Mouse (Mus musculus) cerebellum, adult 9-10 months (tissue): ENCODE measurements around the gene Ssbp2.

ENCODE experiments used
- DNase-seq: peaks from one replicate; pipeline ENCODE4 v3.0.0; 2022

Gene Ssbp2

GRCm38 (mm10) chr13:91636814-91637213 lies 176.7 kb downstream of the Ssbp2 start:
- DNase-seq = peak; percentile 85

GRCm38 (mm10) chr13:91638836-91639235 lies 178.8 kb downstream of the Ssbp2 start:
- no peak for DNase-seq

- DNase-seq = no peak
These were observed 180.1 kb downstream of the Ssbp2 start for GRCm38 (mm10) chr13:91640219-91640618.

- peak; percentile 48 for DNase-seq
These were observed 188.2 kb downstream of the Ssbp2 start for GRCm38 (mm10) chr13:91648240-91648639.

GRCm38 (mm10) chr13:91649926-91650325 lies 189.8 kb downstream of the Ssbp2 start:
- no peak for DNase-seq

GRCm38 (mm10) chr13:91661068-91661795 lies 201.1 kb downstream of the Ssbp2 start:
- DNase-seq = no peak

GRCm38 (mm10) chr13:91662751-91663150 lies 202.7 kb downstream of the Ssbp2 start:
- DNase-seq = no peak

- DNase-seq = no peak
These were observed 213.2 kb downstream of the Ssbp2 start for GRCm38 (mm10) chr13:91673241-91673640.

- no peak for DNase-seq
These were observed 220.8 kb downstream of the Ssbp2 start for GRCm38 (mm10) chr13:91680764-91681437.

GRCm38 (mm10) chr13:91681474-91681873 lies 221.4 kb downstream of the Ssbp2 start:
- DNase-seq = no peak

GRCm38 (mm10) chr13:91690118-91690517 lies 230.0 kb downstream of the Ssbp2 start:
- DNase-seq = no peak

GRCm38 (mm10) chr13:91693615-91694014 lies 233.5 kb downstream of the Ssbp2 start:
- DNase-seq = no peak

GRCm38 (mm10) chr13:91695406-91695805 lies 235.3 kb downstream of the Ssbp2 start:
- DNase-seq = no peak

- no peak for DNase-seq
These were observed 236.1 kb downstream of the Ssbp2 start for GRCm38 (mm10) chr13:91696109-91696645.

- DNase-seq = peak; percentile 41
These were observed 236.9 kb downstream of the Ssbp2 start for GRCm38 (mm10) chr13:91697011-91697410.

- DNase-seq = no peak
These were observed 242.3 kb downstream of the Ssbp2 start for GRCm38 (mm10) chr13:91702337-91702736.

- DNase-seq = no peak
These were observed 259.4 kb downstream of the Ssbp2 start for GRCm38 (mm10) chr13:91719487-91719886.

- DNase-seq = no peak
These were observed 263.1 kb downstream of the Ssbp2 start for GRCm38 (mm10) chr13:91723108-91723735.

GRCm38 (mm10) chr13:91723736-91724119 lies 263.6 kb downstream of the Ssbp2 start:
- no peak for DNase-seq

- DNase-seq = no peak
These were observed 264.1 kb downstream of the Ssbp2 start for GRCm38 (mm10) chr13:91724211-91724610.

GRCm38 (mm10) chr13:91725130-91725529 lies 265.0 kb downstream of the Ssbp2 start:
- no peak for DNase-seq

- no peak for DNase-seq
These were observed 267.8 kb downstream of the Ssbp2 start for GRCm38 (mm10) chr13:91727899-91728298.

GRCm38 (mm10) chr13:91737191-91737590 lies 277.1 kb downstream of the Ssbp2 start:
- DNase-seq = no peak

- peak; percentile 4 for DNase-seq
These were observed 280.8 kb downstream of the Ssbp2 start for GRCm38 (mm10) chr13:91740851-91741250.
